Mouse (Mus musculus) cerebellum, postnatal 14 days (tissue): ENCODE data around the gene Rap1gap2.

ENCODE experiments used
- DNase-seq, 2 experiments: peaks; one replicate each; pipeline ENCODE4 v3.0.0; 2021; ENCODE audit warnings: mixed read lengths in 2 of 2

Gene Rap1gap2

DNA sequence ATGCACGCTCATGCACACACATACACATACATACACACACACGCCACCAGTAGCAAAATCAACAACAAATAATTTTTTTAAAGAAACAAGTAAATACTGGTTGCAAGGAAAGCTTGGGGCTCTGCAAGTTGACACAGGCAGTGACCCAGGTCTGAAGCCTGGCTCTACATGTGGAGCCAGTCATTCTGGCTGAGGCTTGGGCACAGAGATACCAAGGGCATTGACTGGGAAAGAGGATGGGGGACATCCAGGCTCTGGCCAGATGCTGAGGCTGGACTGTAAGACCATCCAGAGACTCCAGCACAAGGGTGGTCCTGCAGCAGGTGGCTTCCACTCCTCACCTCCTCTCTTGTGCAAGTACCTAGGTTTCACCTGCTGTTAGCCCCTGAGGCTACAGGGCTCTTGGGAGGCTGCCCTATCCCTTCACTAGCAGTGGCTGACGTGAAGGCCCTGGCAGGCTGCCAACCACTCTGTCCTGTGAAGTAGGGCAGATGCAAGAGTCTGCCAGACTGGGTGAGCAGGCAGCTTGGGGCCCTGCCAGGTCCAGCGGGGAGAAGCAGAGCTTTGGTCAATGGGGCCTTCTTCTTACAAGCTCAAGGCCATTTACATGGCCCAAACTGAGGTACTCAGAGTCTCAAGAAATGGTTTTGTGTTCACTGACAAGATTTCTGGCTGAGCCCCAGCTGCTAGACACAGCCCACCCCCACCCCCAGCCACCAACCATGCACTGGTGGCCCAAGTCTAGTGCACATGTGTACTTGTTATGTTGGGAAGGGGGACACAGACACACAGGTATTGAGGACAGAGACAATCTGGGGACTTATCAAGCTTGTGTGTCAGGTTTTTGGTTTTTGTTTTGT, 201.9 kb downstream of the Rap1gap2 start:
- peak; percentile 84 to 91 for DNase-seq

DNA sequence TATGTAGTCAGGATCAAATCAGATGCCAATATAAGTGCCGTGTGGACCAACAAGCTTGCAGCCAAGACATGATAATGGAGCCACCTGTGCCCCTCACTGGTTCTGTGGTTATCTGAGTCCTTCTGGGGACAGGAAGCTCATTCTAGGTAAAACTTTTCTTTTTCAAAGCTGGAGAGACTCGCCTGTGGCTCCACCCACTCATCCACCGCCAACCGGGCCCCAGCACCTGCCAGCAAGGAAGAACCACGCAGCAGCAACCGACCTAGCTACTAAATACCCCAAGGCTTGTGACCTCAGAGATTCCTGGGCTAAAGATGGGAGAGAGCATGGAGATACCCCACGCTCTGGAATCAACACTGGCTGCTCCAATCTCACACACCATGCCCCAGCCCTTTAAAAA, 205.5 kb downstream of the Rap1gap2 start:
- DNase-seq: no peak

DNA sequence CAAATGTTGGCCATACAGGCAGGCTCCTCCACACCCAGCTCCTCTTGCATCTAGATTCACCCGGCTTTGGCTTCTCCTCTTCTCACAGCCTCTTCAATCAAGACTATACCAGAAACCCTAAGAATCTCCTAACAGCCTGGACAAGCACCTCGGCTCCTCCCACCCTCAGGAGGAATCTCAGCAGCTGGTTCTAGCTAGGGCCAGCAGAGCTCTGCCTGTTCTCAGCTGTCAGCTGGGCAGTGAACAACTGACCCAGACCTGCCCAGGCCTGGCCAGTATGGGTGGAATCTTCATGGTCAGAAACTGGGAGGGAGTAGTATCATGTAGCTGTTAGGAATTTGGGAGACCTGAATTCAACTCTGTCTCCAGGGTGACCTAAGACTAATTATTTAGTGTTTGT, 206.5 kb downstream of the Rap1gap2 start:
- DNase-seq: no peak

DNA sequence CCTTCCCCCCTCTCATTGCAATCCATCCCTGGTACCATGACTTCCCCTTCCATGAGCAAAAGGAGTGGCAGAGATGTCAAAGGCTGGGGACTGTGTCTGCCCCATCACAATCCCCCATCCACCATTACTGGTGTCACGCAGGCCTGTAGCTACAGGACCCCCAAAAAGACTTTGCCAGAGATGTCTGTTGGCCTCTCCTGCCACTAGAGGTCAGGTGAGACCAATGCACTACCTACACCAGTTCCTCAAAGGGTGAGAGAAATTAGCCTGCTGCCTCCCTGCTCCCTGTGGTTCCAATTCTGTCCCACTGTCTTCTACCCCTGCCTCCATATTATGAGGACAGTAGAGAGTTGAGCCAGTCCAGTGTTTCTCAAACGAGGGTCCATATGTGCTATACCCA, 208.6 kb downstream of the Rap1gap2 start:
- DNase-seq: peak; percentile 51 to 53

DNA sequence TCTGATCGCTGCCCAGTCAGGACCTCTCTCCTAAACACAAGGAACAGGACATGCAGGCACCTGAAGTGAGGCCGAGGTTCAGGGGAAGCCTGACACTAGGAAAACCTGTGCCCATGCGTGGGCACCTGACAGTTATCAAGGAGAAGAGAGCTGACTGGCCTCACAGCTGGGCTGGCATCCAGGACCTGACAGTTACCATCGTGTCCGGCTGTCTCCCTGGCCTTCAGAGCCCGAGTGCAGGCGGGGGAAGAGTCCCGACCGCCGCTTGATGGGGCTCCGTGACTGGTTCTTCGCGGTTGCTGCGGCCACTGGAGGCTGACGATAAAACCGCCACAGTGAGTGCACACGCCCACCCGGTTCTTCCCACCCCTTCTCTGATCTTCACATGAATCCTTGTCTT, 215.1 kb downstream of the Rap1gap2 start:
- no peak for DNase-seq

DNA sequence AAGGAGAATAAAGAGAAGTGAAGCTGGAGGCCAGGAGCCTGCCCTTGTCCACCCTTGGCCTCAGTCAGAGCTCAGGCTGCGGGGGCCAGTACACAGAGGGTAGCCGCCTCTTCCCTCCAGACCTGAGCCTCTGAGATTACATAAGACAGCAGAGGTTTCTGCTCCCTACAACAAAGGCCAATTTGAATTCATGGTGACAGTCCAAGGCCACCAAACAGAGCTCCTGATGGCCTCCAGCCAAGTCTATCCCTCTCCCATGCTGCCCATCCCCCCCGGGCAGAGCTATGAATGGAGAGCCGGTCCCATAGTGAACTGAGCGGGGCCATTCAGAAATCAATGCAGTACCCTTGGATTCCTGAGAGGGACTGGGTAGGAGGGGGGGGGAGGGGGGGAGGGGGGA, 217.2 kb downstream of the Rap1gap2 start:
- peak in 1 of 2 experiments; percentile 60 for DNase-seq

DNA sequence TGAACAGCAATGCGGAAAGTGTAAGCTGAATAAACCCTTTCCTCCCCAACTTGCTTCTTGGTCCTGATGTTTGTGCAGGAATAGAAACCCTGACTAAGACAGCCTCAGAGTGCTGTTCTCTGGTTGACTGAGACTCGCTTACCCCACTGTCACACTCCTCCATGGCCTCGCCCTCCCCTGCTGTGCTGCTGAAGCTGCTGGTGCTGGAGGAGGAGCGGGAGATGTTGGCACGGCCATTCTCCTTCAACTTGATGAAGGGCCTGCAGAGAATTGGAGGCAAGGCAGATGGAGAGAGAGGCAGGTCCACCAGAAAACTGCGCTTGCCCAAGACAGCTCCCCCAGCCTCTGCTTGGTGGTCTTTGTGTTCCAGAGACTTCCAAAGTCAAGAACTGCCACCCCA, 217.8 kb downstream of the Rap1gap2 start:
- no peak for DNase-seq

DNA sequence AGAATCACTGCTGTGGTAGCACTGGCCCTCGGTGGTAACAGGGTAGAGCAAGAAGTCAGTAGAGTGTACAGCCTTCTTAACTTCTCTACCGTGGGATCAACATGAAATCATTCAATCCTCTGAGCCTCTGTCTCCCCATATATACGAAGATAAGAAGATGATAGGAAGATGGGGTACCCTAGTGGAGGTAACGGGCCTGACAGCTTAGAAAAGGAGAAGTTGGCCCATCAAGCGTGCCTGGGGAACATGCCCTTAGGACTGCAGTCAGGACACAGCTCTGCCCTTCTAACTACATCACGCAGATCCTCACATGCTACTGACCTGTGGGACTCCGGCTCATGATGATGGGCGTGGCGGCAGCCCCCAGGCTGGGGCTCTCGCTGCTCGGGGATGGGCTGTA, 218.8 kb downstream of the Rap1gap2 start:
- no peak for DNase-seq

DNA sequence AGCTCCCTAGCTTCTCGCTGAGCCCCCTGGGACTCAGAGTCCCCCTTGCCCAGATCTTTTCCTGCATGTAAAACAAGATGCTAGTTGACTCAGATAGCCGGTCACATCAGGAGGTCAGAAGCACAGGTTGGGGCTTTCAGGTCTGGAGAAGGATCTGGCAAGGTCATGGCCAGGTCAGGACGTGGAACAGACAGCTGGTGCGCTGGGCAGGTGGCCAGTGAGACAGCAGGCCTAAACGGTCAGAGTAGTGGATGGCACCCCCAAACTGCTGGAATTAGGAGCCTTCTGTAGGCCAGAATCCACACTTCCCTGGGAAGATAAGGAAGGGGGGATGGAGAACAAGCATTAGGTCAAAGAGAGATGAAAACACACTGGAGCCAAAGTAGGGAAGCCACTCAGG, 223.5 kb downstream of the Rap1gap2 start:
- DNase-seq: peak; percentile 53 to 69

DNA sequence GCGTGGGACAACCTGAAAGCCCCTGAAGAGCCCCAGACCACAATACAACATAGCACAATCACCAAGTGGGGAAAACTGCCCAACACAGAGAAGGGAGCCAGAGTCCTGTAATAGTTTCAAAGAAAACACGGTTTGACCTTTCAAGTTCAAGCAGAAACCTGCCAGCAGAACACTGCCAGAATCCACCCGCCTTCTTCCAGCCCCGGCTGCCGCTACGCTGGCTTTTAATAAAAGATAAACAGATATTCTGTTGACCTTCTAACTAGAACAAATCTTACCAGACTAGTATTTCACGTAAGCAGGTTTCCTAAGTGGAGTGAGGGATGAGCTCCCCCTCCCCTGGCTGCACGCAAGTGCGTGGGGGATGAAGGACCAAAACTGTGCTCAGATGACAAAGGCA, 225.0 kb downstream of the Rap1gap2 start:
- no peak for DNase-seq

DNA sequence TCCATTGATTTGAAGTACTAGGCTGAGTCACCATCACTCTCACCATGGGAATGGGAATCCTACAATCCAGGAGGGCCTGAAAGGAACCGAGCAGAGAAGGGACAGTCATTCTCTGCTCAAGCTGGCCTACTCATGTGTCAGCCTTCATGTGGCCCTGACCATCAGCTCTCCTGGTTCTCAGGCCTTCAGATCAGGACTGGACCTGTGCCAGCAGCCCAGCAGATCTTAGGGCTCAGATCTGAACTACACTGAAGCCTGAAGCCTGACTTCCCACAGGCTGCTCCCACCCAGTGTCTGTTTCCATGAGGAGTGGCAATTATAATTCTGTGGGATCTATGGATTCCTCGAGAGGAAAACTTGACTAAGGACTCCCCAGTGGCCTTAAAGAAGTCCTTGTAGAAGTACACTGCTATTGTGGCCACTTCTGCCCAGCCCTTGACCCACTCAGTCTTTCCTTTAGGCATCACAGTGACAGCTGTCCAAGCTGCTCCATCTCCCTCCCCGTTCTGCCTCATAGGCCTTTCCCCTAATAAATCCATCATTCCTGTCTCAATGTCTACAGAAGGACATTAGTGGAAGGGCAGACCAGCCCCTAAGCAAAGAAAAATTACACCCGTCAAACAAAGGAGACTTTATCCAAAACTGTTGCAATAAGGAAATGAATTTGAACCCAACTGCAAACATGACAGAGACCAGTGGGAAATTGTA, 231.4 kb downstream of the Rap1gap2 start:
- DNase-seq: no peak

DNA sequence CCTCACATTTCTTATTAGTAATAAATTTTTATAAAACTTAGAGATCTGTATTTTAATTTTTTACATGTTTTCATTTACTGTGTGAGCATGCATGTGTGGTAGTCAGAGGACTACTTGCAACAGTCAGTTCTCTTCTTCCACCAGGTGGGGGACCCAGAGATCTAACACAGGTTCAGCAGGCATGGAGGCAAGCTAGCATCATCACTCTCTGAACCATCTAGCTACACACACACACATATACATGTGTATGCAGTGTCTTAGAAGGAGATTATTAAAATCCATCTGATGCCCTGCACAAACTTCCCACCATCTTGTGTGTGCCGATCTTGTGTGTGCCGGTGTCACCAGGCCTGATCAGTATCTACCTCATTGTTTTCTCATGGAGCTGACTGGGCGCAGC, 233.9 kb downstream of the Rap1gap2 start:
- DNase-seq: peak; percentile 82 to 85

DNA sequence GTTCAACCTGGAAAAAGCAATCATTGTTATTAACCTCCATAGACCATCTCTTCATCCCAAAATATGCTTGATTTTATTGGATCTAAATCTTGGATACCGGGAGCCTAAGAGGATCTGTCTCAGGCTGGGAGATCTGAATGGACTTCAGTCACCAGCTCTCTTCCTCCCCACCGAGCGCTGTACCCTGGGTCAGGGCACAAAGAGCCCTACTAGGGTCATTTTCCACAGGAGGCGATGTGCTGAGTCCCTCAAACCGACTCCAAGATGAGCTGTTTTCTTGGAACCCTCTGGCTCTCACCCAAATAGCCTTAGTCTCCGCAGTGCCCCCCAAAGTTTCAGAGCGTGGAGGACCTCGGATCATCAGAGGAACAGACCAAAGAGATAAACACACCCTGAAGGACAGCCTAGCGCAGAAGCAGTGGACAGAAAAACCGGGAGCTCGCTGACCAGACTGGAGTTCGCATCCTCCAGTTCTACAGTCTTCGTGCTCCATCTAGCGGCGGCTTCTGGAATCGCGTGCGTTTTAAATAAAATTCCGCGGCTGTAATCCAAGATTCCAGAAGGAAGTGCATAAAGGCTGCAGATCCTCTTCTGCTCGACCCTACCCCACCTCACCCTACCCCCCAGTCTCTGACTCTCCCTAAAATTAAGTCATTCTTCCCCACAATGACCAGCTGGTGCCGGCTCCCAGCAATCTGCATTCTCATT, 239.2 kb downstream of the Rap1gap2 start:
- DNase-seq: peak; percentile 89 to 91

DNA sequence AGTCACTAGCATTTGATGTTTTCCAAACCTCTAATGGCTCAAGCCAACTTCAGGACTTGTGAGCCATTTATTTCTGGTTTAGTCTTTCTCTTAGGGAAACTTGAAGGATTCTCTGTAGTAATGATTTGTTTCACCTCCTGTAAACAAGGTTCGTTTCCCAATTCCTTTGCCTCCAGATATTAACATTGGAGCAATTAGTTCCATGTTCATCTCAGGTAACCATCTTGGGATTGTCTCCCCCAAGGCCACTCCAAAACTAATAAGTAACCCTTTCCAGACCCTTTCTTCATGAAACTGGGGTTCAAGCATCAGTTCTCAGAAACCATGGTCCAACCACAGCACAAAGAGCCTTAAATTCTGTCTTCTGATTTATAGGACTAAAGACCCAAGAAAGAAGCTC, 248.9 kb downstream of the Rap1gap2 start, which contains the start of gene Olfr412:
Olfr412 (plus strand) TSS at position 301 of the 400 bp plus-strand sequence.
- no peak for DNase-seq

DNA sequence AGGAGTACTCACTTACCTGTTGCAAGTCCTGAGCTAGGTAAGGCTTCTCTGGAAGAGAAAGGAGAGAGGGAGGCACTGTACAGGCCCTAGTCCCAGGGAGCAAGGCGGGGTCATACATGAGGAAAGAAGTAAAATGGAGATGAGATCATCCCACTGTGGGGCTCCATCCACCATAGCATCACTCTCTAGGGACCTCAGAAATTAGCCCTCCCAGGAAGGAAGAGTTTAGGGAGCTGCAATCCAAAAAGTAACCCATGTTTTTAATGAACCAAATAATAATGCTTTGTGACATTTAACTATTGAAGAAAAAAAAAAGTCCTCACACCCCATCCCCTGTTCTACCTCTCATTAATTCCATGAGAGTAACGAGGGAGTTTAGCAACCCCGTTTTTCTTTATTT, 258.2 kb downstream of the Rap1gap2 start, which contains the start of gene Olfr411:
Olfr411 (minus strand) TSS at position 101 of the 400 bp plus-strand sequence.
- no peak for DNase-seq

DNA sequence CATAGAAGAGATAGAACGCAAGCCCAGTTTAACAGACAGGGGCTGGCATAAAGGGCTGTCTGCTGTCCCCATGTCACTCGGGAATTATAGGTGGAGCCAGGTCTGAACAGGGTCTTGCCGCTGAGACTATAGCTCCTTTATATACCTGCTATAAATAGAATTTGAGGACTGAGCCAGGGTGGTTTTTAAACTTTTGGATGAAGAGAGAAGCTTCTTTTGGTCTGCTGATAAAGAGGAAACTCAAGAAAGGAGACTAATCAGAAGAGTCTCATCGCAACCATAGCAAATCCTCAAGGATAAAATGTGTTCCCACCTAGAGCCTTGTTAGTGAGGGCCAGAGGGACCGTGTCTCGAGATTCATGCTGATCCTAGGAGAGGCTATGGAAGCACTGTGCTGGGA, 272.8 kb downstream of the Rap1gap2 start, which contains the start of gene Olfr410:
Olfr410 (minus strand) TSS at position 101 of the 400 bp plus-strand sequence.
- no peak for DNase-seq
